Mouse (Mus musculus) 3134 (cell line): ENCODE measurements at regions not wholly inside any gene's neighbourhood (a gene's known extent, or its start where the extent isn't known, plus 50 kb on each side); places are given as distances from the start of the nearest gene placed in this dataset.
"Not testable (repeated sequence)": the region's sequence is repeated elsewhere in the genome, so short reads cannot be mapped to it uniquely, and the experiment has no call there.

Experiments used
- DNase-seq: peaks from one replicate; pipeline ENCODE4 v3.0.0-alpha.2; 2011; ENCODE audit warnings: low spot score; ENCODE audit not compliant: insufficient read length; ENCODE audit errors: extremely low read depth

GRCm38 (mm10) chr1:43302657-43303056 lies 105.9 kb upstream of the Fhl2 start:
- peak; percentile 22 for DNase-seq

DNA sequence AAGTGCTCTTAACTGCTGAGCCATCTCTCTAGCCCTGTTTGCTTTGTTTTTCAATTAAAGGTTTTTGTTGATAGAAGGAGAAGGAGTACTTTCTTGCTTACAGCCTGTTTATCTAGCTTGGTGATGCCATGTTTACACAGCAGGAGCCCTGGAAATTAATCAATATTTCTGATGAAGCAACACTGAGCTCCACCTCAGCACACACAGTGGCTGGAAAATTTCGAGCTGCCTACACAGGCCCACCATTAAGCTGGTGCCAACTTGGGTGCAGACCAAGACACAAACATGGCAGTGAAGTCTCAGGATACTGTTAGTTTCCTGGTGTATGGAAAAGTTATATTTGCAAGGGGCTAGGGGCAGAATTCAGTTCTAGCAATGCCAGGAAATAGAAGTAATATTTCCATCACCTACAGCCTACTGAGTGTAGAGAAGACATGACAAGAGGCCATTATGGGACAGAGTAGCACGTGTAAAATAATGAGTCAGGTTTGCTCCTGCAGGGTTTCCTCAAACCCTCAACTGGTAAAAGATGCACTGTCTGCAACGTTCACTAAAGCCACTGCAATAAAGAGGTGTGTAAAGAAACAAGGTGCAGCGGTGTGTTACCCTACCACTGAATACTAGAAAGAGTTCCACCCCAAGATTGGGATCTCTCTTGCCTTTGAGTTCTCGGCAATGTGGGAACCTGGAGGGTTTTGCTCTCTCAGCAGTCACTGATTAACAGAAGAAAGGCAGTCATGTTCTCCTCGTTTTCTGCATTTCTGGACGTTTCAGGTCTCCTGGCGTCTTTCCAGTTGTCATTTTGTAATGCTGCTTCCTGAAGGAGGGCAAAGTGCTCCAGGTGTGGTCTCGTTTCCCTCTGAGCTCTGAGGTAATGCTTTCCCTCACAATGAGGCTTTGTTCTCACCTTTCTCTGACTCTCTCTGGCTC lies 108.8 kb upstream of the Fhl2 start:
- no peak for DNase-seq

DNA sequence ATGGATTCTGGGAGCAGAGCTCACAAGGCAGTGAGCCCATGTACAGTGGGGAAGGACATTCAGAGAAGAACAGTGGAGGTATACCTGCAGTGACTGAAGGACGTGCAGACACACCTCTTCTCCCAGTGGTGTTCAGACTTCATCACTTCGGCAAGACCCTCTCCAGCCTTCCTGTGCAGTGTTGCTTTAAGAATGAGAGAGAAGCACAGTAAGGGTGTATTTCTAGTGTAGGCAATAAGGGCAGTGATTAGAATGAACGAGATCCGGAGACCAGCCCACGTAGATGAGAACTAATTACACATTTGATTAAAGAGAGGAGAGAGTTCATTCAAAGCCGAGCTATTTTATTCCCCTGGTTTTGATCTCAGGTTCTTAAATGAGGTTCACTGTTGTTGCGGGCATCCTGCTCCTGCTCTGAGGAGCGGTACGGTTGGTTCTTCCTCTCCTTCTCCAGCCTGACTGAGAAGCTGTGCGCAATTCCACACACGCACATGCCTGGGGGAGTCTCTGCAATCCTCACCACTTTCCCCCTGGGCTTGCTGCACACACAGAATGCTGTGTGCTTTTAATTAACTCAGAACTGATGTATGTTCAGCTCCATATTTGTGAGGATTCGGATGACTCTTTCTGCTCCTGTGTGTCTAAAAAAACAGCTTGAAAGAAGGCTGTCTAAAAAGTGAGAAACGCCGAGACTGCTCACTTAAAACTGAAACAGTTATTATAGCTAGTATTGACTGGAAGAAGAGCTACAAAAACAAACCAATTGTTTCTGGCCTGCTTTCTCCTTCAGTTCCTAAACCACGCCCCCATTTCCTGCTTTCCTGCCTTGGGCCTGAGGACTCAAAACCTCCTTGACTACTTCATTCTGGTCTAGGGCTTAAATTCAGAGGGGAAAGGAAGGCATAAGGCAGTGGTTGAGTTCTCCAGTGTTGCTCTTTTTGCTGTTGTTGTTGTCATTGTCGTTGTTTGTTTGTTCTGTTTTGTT lies 114.2 kb upstream of the Fhl2 start:
- no peak for DNase-seq

DNA sequence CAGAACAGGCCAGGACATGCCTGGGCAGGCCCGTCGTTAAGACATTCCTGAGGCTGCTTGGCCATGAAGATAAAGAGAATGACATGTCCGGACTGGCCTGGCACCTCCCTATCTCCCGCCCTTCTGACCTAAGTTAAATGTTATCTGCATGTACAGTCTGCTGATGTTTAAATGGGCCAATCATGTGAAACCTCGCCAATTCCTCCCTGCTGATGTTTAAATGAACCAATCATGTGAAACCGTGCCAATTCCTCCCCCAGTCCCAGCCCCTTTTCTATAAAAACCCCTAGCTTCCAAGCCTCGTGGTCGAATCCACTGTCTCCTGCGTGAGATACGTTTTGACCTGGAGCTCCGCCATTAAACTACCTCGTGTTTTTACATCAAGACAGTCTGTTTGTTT lies 119.5 kb upstream of the Fhl2 start:
- not testable (repeated sequence) for DNase-seq

GRCm38 (mm10) chr1:43317076-43317871 lies 120.5 kb upstream of the Fhl2 start:
- no peak for DNase-seq

DNA sequence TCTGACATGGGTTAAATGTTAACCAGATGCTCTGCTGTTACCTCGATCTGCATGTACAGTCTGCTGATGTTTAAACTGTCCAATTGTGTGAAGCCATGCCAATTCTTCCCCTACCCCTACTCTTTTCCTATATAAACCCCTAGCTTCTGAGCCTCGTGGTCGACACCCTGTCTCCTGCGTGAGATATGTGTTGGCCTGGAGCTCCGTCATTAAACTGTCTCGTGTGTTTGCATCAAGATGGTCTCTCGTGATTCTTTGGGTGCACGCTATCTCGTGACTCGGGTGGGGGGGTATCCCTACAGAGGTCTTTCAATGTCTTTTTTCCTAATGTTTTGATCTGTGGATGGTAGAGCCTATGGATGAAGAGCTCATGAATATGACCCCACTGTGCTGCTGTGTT lies 110.9 kb upstream of the Nck2 start:
- not testable (repeated sequence) for DNase-seq

GRCm38 (mm10) chr1:43337168-43337784 lies 107.1 kb upstream of the Nck2 start:
- no peak for DNase-seq

GRCm38 (mm10) chr1:43338096-43338915 lies 106.1 kb upstream of the Nck2 start:
- no peak for DNase-seq

- DNase-seq, result no peak
Measured at GRCm38 (mm10) chr1:43342848-43343247, 101.5 kb upstream of the Nck2 start.

DNA sequence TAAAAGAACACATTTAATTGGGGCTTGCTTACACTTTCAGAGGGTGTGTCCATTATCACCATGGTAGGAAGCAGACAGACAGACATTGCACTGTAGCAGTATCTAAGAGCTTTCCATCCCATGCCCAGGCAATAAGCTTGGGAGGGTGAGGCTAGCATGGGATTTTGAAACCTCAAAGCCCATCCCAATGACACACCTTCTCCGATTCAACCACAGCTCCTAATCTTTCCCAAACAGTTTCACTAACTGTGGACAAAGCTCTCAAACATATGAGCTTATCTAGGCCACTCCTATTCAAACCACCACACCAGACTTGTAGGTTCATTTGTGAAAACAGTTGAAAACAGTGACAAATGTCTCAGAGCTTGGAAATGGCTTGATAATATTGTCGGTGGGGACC lies 101.0 kb upstream of the Nck2 start:
- no peak for DNase-seq

- no peak for DNase-seq
Measured at GRCm38 (mm10) chr1:43344001-43344400, 100.4 kb upstream of the Nck2 start.

DNA sequence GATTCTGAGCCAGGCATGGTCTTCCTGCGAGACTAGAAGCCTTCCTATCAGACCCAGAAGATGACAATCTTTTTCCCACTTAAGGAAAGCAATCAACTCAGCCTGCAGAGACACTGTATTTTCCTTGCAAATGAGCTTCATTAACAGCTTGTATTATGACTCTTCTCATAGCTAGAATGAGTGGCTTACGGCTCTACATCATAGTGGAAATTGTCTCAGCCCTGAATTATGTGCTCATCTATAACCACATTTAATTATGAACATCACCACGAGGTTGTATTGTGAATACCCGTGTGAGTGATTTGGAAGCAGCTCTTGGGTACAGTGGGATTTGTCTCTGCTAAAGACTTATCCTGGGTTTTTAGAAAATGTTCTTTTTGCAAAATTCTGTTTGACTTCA lies 97.2 kb upstream of the Nck2 start:
- no peak for DNase-seq

DNA sequence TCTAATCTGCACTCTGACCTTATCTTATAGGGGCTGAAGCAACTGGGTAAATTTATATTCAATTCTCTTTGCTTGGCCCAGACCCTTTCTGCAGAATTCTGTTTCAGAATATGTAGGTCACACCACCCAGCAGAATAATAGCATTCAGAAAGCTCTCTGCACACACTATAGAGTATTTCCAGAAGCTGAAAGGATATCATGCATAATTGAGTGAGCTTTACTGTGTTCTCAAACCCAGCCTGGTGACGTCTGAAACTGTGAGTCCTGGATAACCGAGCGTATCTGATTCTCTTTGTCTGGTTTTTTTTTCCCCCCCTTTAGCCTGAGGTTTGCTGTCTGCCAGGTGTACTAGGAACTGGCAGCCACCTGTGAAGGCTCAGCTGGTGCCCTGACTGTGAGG lies 94.4 kb upstream of the Nck2 start:
- DNase-seq, result no peak

GRCm38 (mm10) chr1:43358191-43358590 lies 86.2 kb upstream of the Nck2 start:
- peak; percentile 76 for DNase-seq

GRCm38 (mm10) chr1:43359662-43360061 lies 84.7 kb upstream of the Nck2 start:
- no peak for DNase-seq

- no peak for DNase-seq
Measured at GRCm38 (mm10) chr1:43360291-43360690, 84.1 kb upstream of the Nck2 start.

GRCm38 (mm10) chr1:43360741-43361140 lies 83.6 kb upstream of the Nck2 start:
- DNase-seq, result no peak

DNA sequence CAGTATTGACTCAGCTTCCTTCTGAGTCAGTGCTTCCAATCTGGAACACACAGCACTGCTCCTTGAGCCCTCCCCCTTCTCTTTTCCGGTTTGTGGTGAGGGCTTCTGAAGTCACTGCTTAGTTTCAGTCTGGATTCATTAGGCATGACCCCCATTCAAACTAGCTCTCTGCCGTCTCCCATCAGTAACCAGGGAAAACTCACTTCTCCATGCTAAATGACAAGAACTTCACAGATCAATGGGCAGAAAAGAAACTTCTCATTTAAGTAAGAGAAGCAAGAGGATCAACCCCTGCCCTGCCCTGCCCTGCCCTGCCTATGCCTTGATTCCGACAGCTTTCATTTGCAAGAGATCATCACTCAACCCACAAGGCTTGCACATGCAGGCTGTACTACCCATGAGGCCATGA lies 82.9 kb upstream of the Nck2 start:
- peak; percentile 60 for DNase-seq

DNA sequence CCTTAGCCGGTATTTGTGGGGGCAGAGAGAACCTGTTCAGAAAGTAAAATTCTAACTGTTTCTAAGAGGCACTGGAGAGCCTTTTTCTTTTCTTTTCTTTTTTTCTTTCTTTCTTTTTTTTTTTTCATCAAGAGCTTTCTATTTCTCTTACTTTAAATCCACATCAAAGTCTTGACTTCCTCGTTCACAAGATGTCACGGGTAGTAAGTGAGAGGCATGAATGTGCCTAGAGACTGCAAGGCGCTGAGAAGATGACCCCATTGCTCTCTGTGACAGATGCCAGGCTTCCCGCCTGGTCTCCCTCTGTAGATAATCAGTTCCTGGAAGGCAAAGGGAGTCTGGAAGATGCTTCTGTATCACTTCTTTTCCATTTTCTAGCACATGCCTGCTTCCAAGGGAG lies 82.2 kb upstream of the Nck2 start:
- no peak for DNase-seq
